Comparison of ENCODE assay signal across 1 mouse cellular context in genomic region chr5:30210758-30211157, GRCm38 (mm10).
TF ChIP-seq lines count a peak whose summit lies in the region.

No protein-coding gene starts in this region.

TF ChIP-seq in ES-E14, 5 proteins besides CTCF, POLR2A, EP300 and RAD21:
- TF ChIP-seq ZNF384 (IDR thresholded peaks at IDR 0.05; ENCODE audit: low read depth, low read length), result peak; percentile 71; the same call in 1 of the 2 replicates
